Mouse (Mus musculus) myocyte (in vitro differentiated cells): ENCODE results near the gene Amz2. TPM values are rescaled to one million over a fixed set of nuclear protein-coding genes. Genes with fewer than 3 reads are reported as not detected.
"Not testable (repeated sequence)": the region's sequence is repeated elsewhere in the genome, so short reads cannot be mapped to it uniquely, and the experiment has no call there.

Source experiments
- H3K27me3 ChIP-seq: one replicate; pipeline ENCODE4 v1.6.1; 2011; ENCODE audit not compliant: control insufficient read depth, insufficient read depth, insufficient read length
- H3K36me3 ChIP-seq: one replicate; pipeline ENCODE4 v1.6.1; 2011; ENCODE audit not compliant: control insufficient read depth, insufficient read depth
- H3K4me2 ChIP-seq: one replicate; pipeline ENCODE4 v1.6.1; 2011; ENCODE audit warnings: low read depth, control low read depth
- H3K4me3 ChIP-seq: one replicate; pipeline ENCODE4 v1.5.1; 2011; ENCODE audit warnings: mild to moderate bottlenecking, control low read depth, moderate library complexity
- H3K79me2 ChIP-seq: one replicate; pipeline ENCODE4 v1.6.1; 2011; ENCODE audit not compliant: control insufficient read depth, insufficient read depth
- H3ac ChIP-seq: one replicate; pipeline ENCODE4 v1.6.1; 2011; ENCODE audit not compliant: control insufficient read depth, insufficient read length
- CEBPB ChIP-seq: IDR thresholded peaks from 2 replicates; pipeline ENCODE4 v1.6.1; 2011; ENCODE audit warnings: mild to moderate bottlenecking, moderate library complexity; ENCODE audit not compliant: poor library complexity, insufficient read depth, severe bottlenecking
- E2F4 ChIP-seq: IDR thresholded peaks from one replicate; pipeline ENCODE4 v1.6.1; 2011; ENCODE audit warnings: mild to moderate bottlenecking, control low read depth, moderate library complexity; ENCODE audit not compliant: insufficient read depth
- MAX ChIP-seq: IDR thresholded peaks from one replicate; pipeline ENCODE4 v1.6.1; 2011; ENCODE audit warnings: low read depth, mild to moderate bottlenecking, control low read depth
- MYOD1 ChIP-seq, 3 experiments: IDR thresholded peaks; one replicate each; pipeline ENCODE4 v1.6.1; 2011; ENCODE audit warnings: control low read depth in 2 of 3, low read depth in 2 of 3, mild to moderate bottlenecking in 2 of 3, moderate library complexity in 1 of 3; ENCODE audit not compliant: insufficient read length in 2 of 3, control insufficient read depth in 1 of 3
- MYOG ChIP-seq, 3 experiments: IDR thresholded peaks; one replicate each; pipeline ENCODE4 v1.6.1; 2011; ENCODE audit warnings: control low read depth in 2 of 3, low read depth in 2 of 3, mild to moderate bottlenecking in 2 of 3; ENCODE audit not compliant: insufficient read length in 2 of 3, control insufficient read depth in 1 of 3, insufficient read depth in 1 of 3
- POLR2A ChIP-seq: IDR thresholded peaks from one replicate; pipeline ENCODE4 v1.6.1; 2011; ENCODE audit warnings: low read depth, mild to moderate bottlenecking, control low read depth, moderate library complexity; ENCODE audit not compliant: insufficient read length
- POLR2AphosphoS2 ChIP-seq: IDR thresholded peaks from one replicate; pipeline ENCODE4 v1.6.1; 2011; ENCODE audit warnings: low read depth, control low read depth; ENCODE audit not compliant: insufficient read length
- REST ChIP-seq: IDR thresholded peaks from one replicate; pipeline ENCODE4 v1.6.1; 2011; ENCODE audit warnings: mild to moderate bottlenecking, control low read depth, moderate library complexity; ENCODE audit not compliant: insufficient read depth, insufficient read length
- SRF ChIP-seq: IDR thresholded peaks from one replicate; pipeline ENCODE4 v1.6.1; 2011; ENCODE audit warnings: low read depth; ENCODE audit not compliant: control insufficient read depth, insufficient read length
- TCF12 ChIP-seq: IDR thresholded peaks from one replicate; pipeline ENCODE4 v1.6.1; 2011; ENCODE audit warnings: mild to moderate bottlenecking, control low read depth; ENCODE audit not compliant: poor library complexity, insufficient read depth, severe bottlenecking
- TCF3 ChIP-seq: IDR thresholded peaks from one replicate; pipeline ENCODE4 v1.6.1; 2011; ENCODE audit warnings: low read depth, control low read depth; ENCODE audit not compliant: insufficient read length
- USF1 ChIP-seq: IDR thresholded peaks from one replicate; pipeline ENCODE4 v1.6.1; 2011; ENCODE audit warnings: low read depth, mild to moderate bottlenecking, control low read depth, moderate library complexity
- polyA plus RNA-seq: library from polyadenylated mRNA; unstranded; fragments of >200 nt; fragmentation: generic; extraction: Trizol; gene quantifications from one replicate; pipeline ENCODE4 v1.2.1, GENCODE M21; 2012; ENCODE audit warnings: missing spikeins

Amz2 gene
- polyA plus RNA-seq, 1 experiment: 31.5 TPM

GRCm38 (mm10) chr11:109487111-109487510 lies 61.4 kb downstream of the Amz2 start:
- no peak overlapping the region for H3K4me2 ChIP-seq
- H3K27me3 ChIP-seq: no peaks in the 10 kb centered on the region
- H3K4me3 ChIP-seq: no peak overlapping the region
- TF ChIP-seq SRF: no peak
- no peak for TF ChIP-seq E2F4
- TF ChIP-seq TCF12: no peak
- no peak for TF ChIP-seq MYOD1 (IDR thresholded peaks at IDR 0.05; ENCODE audit: control insufficient read depth in 1 of 3, insufficient read length in 2 of 3, low read depth in 2 of 3)
- no peak for TF ChIP-seq POLR2AphosphoS2
- no peak for TF ChIP-seq POLR2A
- TF ChIP-seq CEBPB: no peak
- no peak for TF ChIP-seq REST
- no peak for TF ChIP-seq MAX
- no peak for TF ChIP-seq USF1
- TF ChIP-seq MYOG (IDR thresholded peaks at IDR 0.05; ENCODE audit: control insufficient read depth in 1 of 3, insufficient read depth in 1 of 3, insufficient read length in 2 of 3, low read depth in 2 of 3): no peak
- TF ChIP-seq TCF3: no peak
- no peaks in the 10 kb centered on the region for H3K36me3 ChIP-seq
- H3ac ChIP-seq: no peak overlapping the region
- H3K79me2 ChIP-seq: no peaks in the 10 kb centered on the region

GRCm38 (mm10) chr11:109487991-109488684 lies 62.4 kb downstream of the Amz2 start:
- Histone ChIP-seq H3ac (no peak overlapping the region), H3K4me3 (no peak overlapping the region), H3K27me3 (no peaks in the 10 kb centered on the region), H3K36me3 (no peaks in the 10 kb centered on the region), H3K79me2 (no peaks in the 10 kb centered on the region), H3K4me2 (no peak overlapping the region)
- TF ChIP-seq TCF12 (no peak), MYOG (IDR thresholded peaks at IDR 0.05; ENCODE audit: control insufficient read depth in 1 of 3, insufficient read depth in 1 of 3, insufficient read length in 2 of 3, low read depth in 2 of 3) (no peak), POLR2A (no peak), SRF (no peak), POLR2AphosphoS2 (no peak), REST (no peak), E2F4 (no peak), MYOD1 (IDR thresholded peaks at IDR 0.05; ENCODE audit: control insufficient read depth in 1 of 3, insufficient read length in 2 of 3, low read depth in 2 of 3) (no peak), TCF3 (no peak), MAX (no peak), CEBPB (no peak), USF1 (no peak)

- Histone ChIP-seq H3K79me2 (no peaks in the 10 kb centered on the region), H3K27me3 (no peaks in the 10 kb centered on the region), H3K36me3 (no peaks in the 10 kb centered on the region), H3ac (no peak overlapping the region), H3K4me2 (no peak overlapping the region), H3K4me3 (no peak overlapping the region)
- TF ChIP-seq POLR2A: no peak
- TF ChIP-seq TCF12: no peak
- no peak for TF ChIP-seq MAX
- TF ChIP-seq USF1: no peak
- no peak for TF ChIP-seq REST
- TF ChIP-seq TCF3: no peak
These were observed 64.0 kb downstream of the Amz2 start for GRCm38 (mm10) chr11:109489763-109490162.

- H3K27me3 ChIP-seq: no peaks in the 10 kb centered on the region
- H3K36me3 ChIP-seq: no peaks in the 10 kb centered on the region
- TF ChIP-seq MYOG (IDR thresholded peaks at IDR 0.05; ENCODE audit: control insufficient read depth in 1 of 3, insufficient read depth in 1 of 3, insufficient read length in 2 of 3, low read depth in 2 of 3): no peak
- no peak for TF ChIP-seq MYOD1 (IDR thresholded peaks at IDR 0.05; ENCODE audit: control insufficient read depth in 1 of 3, insufficient read length in 2 of 3, low read depth in 2 of 3)
- no peak for TF ChIP-seq REST
- no peak for TF ChIP-seq TCF3
- no peak for TF ChIP-seq POLR2AphosphoS2
- TF ChIP-seq POLR2A: no peak
- TF ChIP-seq MAX: no peak
- no peak for TF ChIP-seq SRF
- no peak for TF ChIP-seq USF1
- TF ChIP-seq TCF12: no peak
- no peak for TF ChIP-seq E2F4
- no peak for TF ChIP-seq CEBPB
- H3K4me3 ChIP-seq: no peak overlapping the region
- no peak overlapping the region for H3K4me2 ChIP-seq
- no peak overlapping the region for H3ac ChIP-seq
- H3K79me2 ChIP-seq: no peaks in the 10 kb centered on the region
These were observed 66.1 kb downstream of the Amz2 start for GRCm38 (mm10) chr11:109491844-109492243.

- H3ac ChIP-seq, H3K4me3 ChIP-seq, H3K27me3 ChIP-seq, H3K4me2 ChIP-seq, H3K79me2 ChIP-seq, H3K36me3 ChIP-seq: not testable (repeated sequence)
These were observed 67.2 kb downstream of the Amz2 start for GRCm38 (mm10) chr11:109492847-109493464.
